Mouse (Mus musculus): ENCODE results near the gene Ryk.

GRCm38 (mm10) chr9:102840792-102841778 lies 6.4 kb downstream of the Ryk start:
- TF ChIP-seq CTCF (IDR thresholded peaks at IDR 0.05; ENCODE audit: low read depth) (no peak), EP300 (IDR thresholded peaks at IDR 0.05; ENCODE audit: low read depth) (no peak)

Data from heart, postnatal 0 days (tissue).